Comparison of ENCODE assay signal across 9 mouse cellular contexts in the genomic region with DNA sequence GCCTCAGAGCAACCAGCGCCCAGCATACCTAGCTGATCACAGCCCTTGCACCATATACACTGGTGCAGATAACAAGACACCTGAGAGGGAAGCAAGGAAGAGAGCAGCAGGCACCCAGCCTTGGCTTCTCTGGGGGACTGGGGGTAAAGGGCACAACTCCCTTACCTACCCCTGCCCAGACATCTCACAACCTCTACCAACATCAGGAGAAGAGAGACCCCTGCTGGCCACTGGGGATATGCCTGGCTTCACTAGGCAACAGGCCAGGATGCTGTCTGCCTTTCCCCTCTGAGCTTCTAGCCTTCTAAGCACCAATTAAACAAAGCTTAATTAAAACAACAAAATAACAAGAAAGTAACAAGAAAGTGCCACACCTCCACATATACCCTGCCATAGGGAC. TPM values are rescaled to one million over a fixed set of nuclear protein-coding genes. Genes with fewer than 3 reads are reported as not detected.
DNase-seq lines count a peak whose midpoint lies in the region; ATAC-seq lines count a peak whose summit lies in the region.
"Had no signal": no experiment of that assay in that cellular context is flagged by ENCODE, and none has a peak within 500 bp of the region (broad histone marks: within the 10 kb centered on the region; RNA-seq: fewer than 3 reads in every experiment).

No protein-coding gene starts in this region.

- H3K27ac ChIP-seq in neural tube, embryonic 15.5 days (replicated peaks), result no peak overlapping the region
- H3K27ac ChIP-seq in embryonic facial prominence, embryonic 14.5 days (replicated peaks; ENCODE audit: low read depth, low read length), result no peak overlapping the region
- H3K27ac ChIP-seq in kidney, embryonic 14.5 days (ENCODE audit: low read depth, low read length), result no peak overlapping the region
- H3K27ac ChIP-seq in liver, embryonic 13.5 days, result no peak overlapping the region

- H3K4me1 ChIP-seq in neural tube, embryonic 15.5 days, result peaks cover 46% of the 10 kb centered on the region
- H3K4me1 ChIP-seq in embryonic facial prominence, embryonic 14.5 days (ENCODE audit: control insufficient read depth, insufficient read depth, low read length), result no peaks in the 10 kb centered on the region
- H3K4me1 ChIP-seq in kidney, embryonic 14.5 days (ENCODE audit: control insufficient read depth, insufficient read depth, low read length), result no peaks in the 10 kb centered on the region
- no peaks in the 10 kb centered on the region for H3K4me1 ChIP-seq in liver, embryonic 13.5 days (replicated peaks)

- no peak overlapping the region for H3K4me2 ChIP-seq in neural tube, embryonic 15.5 days
- H3K4me2 ChIP-seq in embryonic facial prominence, embryonic 14.5 days (ENCODE audit: low read depth, low read length), result no peak overlapping the region
- no peak overlapping the region for H3K4me2 ChIP-seq in kidney, embryonic 14.5 days (replicated peaks; ENCODE audit: low read depth, low read length)
- H3K4me2 ChIP-seq in liver, embryonic 13.5 days, result no peak overlapping the region

- no peak for ATAC-seq in neural tube, embryonic 15.5 days (ENCODE audit: low FRiP score)
- ATAC-seq in embryonic facial prominence, embryonic 14.5 days (ENCODE audit: low read depth), result no peak
- peak; percentile 37; the same call in 1 of the 2 replicates for ATAC-seq in kidney, embryonic 14.5 days (ENCODE audit: low FRiP score, low TSS enrichment)
- no peak for ATAC-seq in liver, embryonic 13.5 days (ENCODE audit: low read depth)
- ATAC-seq in monocyte, adult 5-6 weeks (replicated peaks; ENCODE audit: insufficient number of reproducible peaks, low FRiP score, low TSS enrichment, poor library complexity, severe bottlenecking), result no peak

- no peak overlapping the region for H3K9ac ChIP-seq in neural tube, embryonic 15.5 days (replicated peaks)
- no peak overlapping the region for H3K9ac ChIP-seq in embryonic facial prominence, embryonic 14.5 days (ENCODE audit: low read depth, low read length)
- H3K9ac ChIP-seq in kidney, embryonic 14.5 days (ENCODE audit: low read depth, low read length), result no peak overlapping the region
- no peak overlapping the region for H3K9ac ChIP-seq in liver, embryonic 13.5 days

- H3K9me3 ChIP-seq in neural tube, embryonic 15.5 days (replicated peaks), result no peaks in the 10 kb centered on the region
- no peaks in the 10 kb centered on the region for H3K9me3 ChIP-seq in embryonic facial prominence, embryonic 14.5 days (ENCODE audit: control insufficient read depth, low read length)
- H3K9me3 ChIP-seq in kidney, embryonic 14.5 days (ENCODE audit: control insufficient read depth, low read length), result no peaks in the 10 kb centered on the region
- H3K9me3 ChIP-seq in liver, embryonic 13.5 days (replicated peaks), result no peaks in the 10 kb centered on the region

- WGBS in neural tube, embryonic 15.5 days, result 100% methylated on average over 1 of the region's 1 CpGs
- 91% methylated on average over 1 of the region's 1 CpGs for WGBS in embryonic facial prominence, embryonic 14.5 days
- 96% methylated on average over 1 of the region's 1 CpGs for WGBS in kidney, embryonic 14.5 days
- WGBS in liver, embryonic 13.5 days (ENCODE audit: insufficient replicate concordance), result 69% methylated on average over 1 of the region's 1 CpGs

- peaks cover 65% of the 10 kb centered on the region for H3K36me3 ChIP-seq in neural tube, embryonic 15.5 days
- no peaks in the 10 kb centered on the region for H3K36me3 ChIP-seq in embryonic facial prominence, embryonic 14.5 days (ENCODE audit: control insufficient read depth, insufficient read depth, low read length)
- no peaks in the 10 kb centered on the region for H3K36me3 ChIP-seq in kidney, embryonic 14.5 days (ENCODE audit: control insufficient read depth, insufficient read depth, low read length)
- no peaks in the 10 kb centered on the region for H3K36me3 ChIP-seq in liver, embryonic 13.5 days

- no peaks in the 10 kb centered on the region for H3K27me3 ChIP-seq in neural tube, embryonic 15.5 days (replicated peaks)
- H3K27me3 ChIP-seq in embryonic facial prominence, embryonic 14.5 days (replicated peaks; ENCODE audit: control insufficient read depth, insufficient read depth, low read length), result no peaks in the 10 kb centered on the region
- no peaks in the 10 kb centered on the region for H3K27me3 ChIP-seq in kidney, embryonic 14.5 days (ENCODE audit: control insufficient read depth, insufficient read depth, low read length)
- H3K27me3 ChIP-seq in liver, embryonic 13.5 days, result peaks cover 4% of the 10 kb centered on the region; the same call in 1 of the 2 replicates

- peak; percentile 68 for DNase-seq in neural tube, embryonic 10.5 days (ENCODE audit: extremely low spot score, low spot score)
- DNase-seq in adrenal gland, postnatal 25 days, result peak; percentile 48
- DNase-seq in embryonic facial prominence, embryonic 14.5 days (ENCODE audit: low spot score), result peak; percentile 50
- DNase-seq in liver, embryonic 13.5 days, result peak; percentile 6
- DNase-seq in right cerebral cortex, adult 18-20 months, result peak; percentile 64

- H3K4me3 ChIP-seq in neural tube, embryonic 15.5 days (replicated peaks), result no peak overlapping the region
- no peak overlapping the region for H3K4me3 ChIP-seq in embryonic facial prominence, embryonic 14.5 days (ENCODE audit: low read depth, low read length)
- no peak overlapping the region for H3K4me3 ChIP-seq in kidney, embryonic 14.5 days (ENCODE audit: low read length)
- H3K4me3 ChIP-seq in liver, embryonic 13.5 days (replicated peaks), result no peak overlapping the region
- H3K4me3 ChIP-seq: myocyte had no signal

RNA-seq across cellular contexts. Expression of a gene that starts 7.7 kb away (rescaled TPM):
- polyA plus RNA-seq in neural tube, embryonic 15.5 days (2015; fragmentation: Nextera tagmentation; extraction: Ambion mirVana), result 13.9 and 16.0 TPM in 2 replicates
- 1.4 and 3.0 TPM in 2 replicates for total RNA-seq in adrenal gland, postnatal 25 days (2021)
- 0.84 and 1.5 TPM in 2 replicates for polyA plus RNA-seq in embryonic facial prominence, embryonic 14.5 days (2014; fragmentation: Nextera tagmentation; extraction: Ambion mirVana)
- polyA plus RNA-seq in kidney, embryonic 14.5 days (2014; fragmentation: Nextera tagmentation; extraction: Ambion mirVana), result 0.39 and 1.4 TPM in 2 replicates
- 0.03 and 0.15 TPM in 2 replicates for polyA plus RNA-seq in liver, embryonic 13.5 days (2015; fragmentation: Nextera tagmentation; extraction: Ambion mirVana)
- total RNA-seq in monocyte, adult 5-6 weeks (2017), result not detected in 3 replicates

Comparison
In these comparisons a context has a peak if more than half of its experiments do, and no peak if none do; other contexts are left out.
1. DNase-seq: peak in every context shown above with its lines; median percentile 68 in neural tube, embryonic 10.5 days; 64 in right cerebral cortex, adult 18-20 months; 50 in embryonic facial prominence, embryonic 14.5 days; 48 in adrenal gland, postnatal 25 days; 6 in liver, embryonic 13.5 days.